Mouse (Mus musculus) cerebellum, postnatal 10 days (tissue): ENCODE measurements around the gene Ylpm1.

Experiments used
- DNase-seq, 2 experiments: peaks; one replicate each; pipeline ENCODE4 v3.0.0; 2021; ENCODE audit warnings: mixed read lengths in 2 of 2

The Ylpm1 gene

GRCm38 (mm10) chr12:84996083-84996496, at the start of gene Ylpm1:
Gene Ylpm1 (plus strand): TSS chr12:84996321.
- peak; percentile 98 to 99 for DNase-seq

- DNase-seq: peak; percentile 74 to 80
Measured at GRCm38 (mm10) chr12:84947894-84948583, 48.1 kb upstream of the Ylpm1 start.

- no peak for DNase-seq
Measured at GRCm38 (mm10) chr12:84948584-84949285, 47.4 kb upstream of the Ylpm1 start.

- DNase-seq: no peak
Measured at GRCm38 (mm10) chr12:84950763-84951162, 45.4 kb upstream of the Ylpm1 start.

GRCm38 (mm10) chr12:84951531-84951930, 44.6 kb upstream of the Ylpm1 start:
- DNase-seq: no peak

- DNase-seq: no peak
Measured at GRCm38 (mm10) chr12:84952351-84952750, 43.8 kb upstream of the Ylpm1 start.

- no peak for DNase-seq
Measured at GRCm38 (mm10) chr12:84956317-84956716, 39.8 kb upstream of the Ylpm1 start.

- no peak for DNase-seq
Measured at GRCm38 (mm10) chr12:84958794-84959356, 37.2 kb upstream of the Ylpm1 start.

- no peak for DNase-seq
Measured at GRCm38 (mm10) chr12:84962606-84963005, 33.5 kb upstream of the Ylpm1 start.

GRCm38 (mm10) chr12:84968831-84969655, 27.1 kb upstream of the Ylpm1 start:
- DNase-seq: no peak

GRCm38 (mm10) chr12:84969656-84970427, 26.3 kb upstream of the Ylpm1 start:
- DNase-seq: peak in 1 of 2 experiments; percentile 11

- peak; percentile 89 to 91 for DNase-seq
Measured at GRCm38 (mm10) chr12:84970428-84971096, 25.6 kb upstream of the Ylpm1 start, which contains the start of the genes Fcf1 and Arel1. Gene Fcf1 (plus strand): TSS chr12:84970897. Gene Arel1 (minus strand): TSS chr12:84970900.

- no peak for DNase-seq
Measured at GRCm38 (mm10) chr12:84979264-84979862, 16.8 kb upstream of the Ylpm1 start.

- DNase-seq: no peak
Measured at GRCm38 (mm10) chr12:84989456-84989855, 6.7 kb upstream of the Ylpm1 start.

GRCm38 (mm10) chr12:84995112-84995761, 884 bp upstream of the Ylpm1 start:
- DNase-seq: peak; percentile 12 to 24

GRCm38 (mm10) chr12:84996501-84997398, 629 bp downstream of the Ylpm1 start:
- peak; percentile 75 to 81 for DNase-seq

GRCm38 (mm10) chr12:84999053-84999452, 2.9 kb downstream of the Ylpm1 start:
- no peak for DNase-seq

GRCm38 (mm10) chr12:85006206-85006605, 10.1 kb downstream of the Ylpm1 start:
- DNase-seq: peak; percentile 24 to 35

GRCm38 (mm10) chr12:85007021-85007420, 10.9 kb downstream of the Ylpm1 start:
- no peak for DNase-seq
